In genomic region chr2:101962349-101962748, GRCm38 (mm10) we compare ENCODE assay signal across 20 mouse cellular contexts.
DNase-seq lines count a peak whose midpoint lies in the region; ATAC-seq lines count a peak whose summit lies in the region.
"Had no signal": no experiment of that assay in that cellular context is flagged by ENCODE, and none has a peak within 500 bp of the region (broad histone marks: within the 10 kb centered on the region; RNA-seq: fewer than 3 reads in every experiment).

No protein-coding gene starts in this region.

- no peak overlapping the region for H3K9ac ChIP-seq in hindbrain, embryonic 15.5 days
- no peak overlapping the region for H3K9ac ChIP-seq in neural tube, embryonic 13.5 days
- H3K9ac ChIP-seq: heart, embryonic 12.5 days; limb, embryonic 13.5 days; liver, embryonic 14.5 days; neural tube, embryonic 12.5 days had no signal

- H3K27me3 ChIP-seq in hindbrain, embryonic 15.5 days: no peaks in the 10 kb centered on the region
- H3K27me3 ChIP-seq in hindbrain, embryonic 10.5 days (ENCODE audit: insufficient read depth, poor library complexity, severe bottlenecking): no peaks in the 10 kb centered on the region
- no peaks in the 10 kb centered on the region for H3K27me3 ChIP-seq in neural tube, embryonic 13.5 days
- H3K27me3 ChIP-seq: heart, embryonic 12.5 days; limb, embryonic 13.5 days; neural tube, embryonic 12.5 days; Patski had no signal

- peak; percentile 21; the same call in 1 of the 2 replicates for ATAC-seq in hindbrain, embryonic 15.5 days (ENCODE audit: low FRiP score, low read depth)
- no peak for ATAC-seq in neural tube, embryonic 13.5 days (ENCODE audit: low read depth)
- ATAC-seq: intestine, embryonic 16.5 days; Patski had no signal

- intact Hi-C loops in left cerebral cortex, postnatal 4 days (cut with DNase I): no loop called here

- peaks cover 45% of the 10 kb centered on the region for H3K4me1 ChIP-seq in hindbrain, embryonic 15.5 days (replicated peaks)
- peaks cover 59% of the 10 kb centered on the region for H3K4me1 ChIP-seq in hindbrain, embryonic 10.5 days (replicated peaks)
- peaks cover 70% of the 10 kb centered on the region for H3K4me1 ChIP-seq in neural tube, embryonic 13.5 days (replicated peaks)

- no peaks in the 10 kb centered on the region for H3K9me3 ChIP-seq in hindbrain, embryonic 15.5 days
- H3K9me3 ChIP-seq in hindbrain, embryonic 10.5 days: no peaks in the 10 kb centered on the region
- no peaks in the 10 kb centered on the region for H3K9me3 ChIP-seq in neural tube, embryonic 13.5 days
- H3K9me3 ChIP-seq: heart, embryonic 12.5 days; limb, embryonic 13.5 days; neural tube, embryonic 12.5 days had no signal

- WGBS in hindbrain, embryonic 15.5 days: 66% methylated on average over 7 of the region's 7 CpGs
- 76% methylated on average over 7 of the region's 7 CpGs for WGBS in hindbrain, embryonic 10.5 days
- 66% methylated on average over 7 of the region's 7 CpGs for WGBS in neural tube, embryonic 13.5 days

- no peak overlapping the region for H3K4me3 ChIP-seq in hindbrain, embryonic 15.5 days
- no peak overlapping the region for H3K4me3 ChIP-seq in hindbrain, embryonic 10.5 days
- no peak overlapping the region for H3K4me3 ChIP-seq in neural tube, embryonic 13.5 days
- H3K4me3 ChIP-seq: gastrocnemius, adult 2 months; heart, embryonic 12.5 days; limb, embryonic 13.5 days; neural tube, embryonic 12.5 days had no signal

- no peaks in the 10 kb centered on the region for H3K36me3 ChIP-seq in hindbrain, embryonic 15.5 days
- H3K36me3 ChIP-seq in hindbrain, embryonic 10.5 days: no peaks in the 10 kb centered on the region
- H3K36me3 ChIP-seq in neural tube, embryonic 13.5 days: no peaks in the 10 kb centered on the region
- H3K36me3 ChIP-seq: heart, embryonic 12.5 days; limb, embryonic 13.5 days; neural tube, embryonic 12.5 days had no signal

- no peak overlapping the region for H3K27ac ChIP-seq in hindbrain, embryonic 15.5 days (replicated peaks)
- no peak overlapping the region for H3K27ac ChIP-seq in hindbrain, embryonic 10.5 days
- H3K27ac ChIP-seq in neural tube, embryonic 13.5 days (replicated peaks): peak overlapping the region; percentile 29; the same call in 1 of the 2 replicates
- H3K27ac ChIP-seq: gastrocnemius, adult 2 months; limb, embryonic 13.5 days; liver, embryonic 14.5 days; neural tube, embryonic 12.5 days had no signal

- DNase-seq in embryo, embryonic 10 days (ENCODE audit: low spot score): peak; percentile 53
- DNase-seq in embryo, embryonic 11 days: no peak
- no peak for DNase-seq in hindbrain, embryonic 10.5 days (ENCODE audit: low spot score)
- no peak for DNase-seq in neural tube, embryonic 10.5 days (ENCODE audit: extremely low spot score, low spot score)
- DNase-seq in left cerebral cortex, postnatal 4 days: no peak
- DNase-seq in lung, postnatal 4 days: no peak
- DNase-seq: adrenal gland, adult 8-10 months; cerebellum, postnatal 10 days; gastrocnemius, adult 2 months; heart, postnatal 14 days; kidney, postnatal 4 days; layer of hippocampus, adult 9-11 months had no signal

- H3K4me2 ChIP-seq in hindbrain, embryonic 15.5 days: no peak overlapping the region
- H3K4me2 ChIP-seq in neural tube, embryonic 13.5 days: no peak overlapping the region
- H3K4me2 ChIP-seq: heart, embryonic 12.5 days; limb, embryonic 13.5 days; neural tube, embryonic 12.5 days had no signal
